Mouse (Mus musculus) liver, postnatal 0 days (tissue): Measurements from ENCODE around the gene Slit3. TPM values are rescaled to one million over a fixed set of nuclear protein-coding genes. Genes with fewer than 3 reads are reported as not detected.

Experiments
- ATAC-seq: fragments of 200-750 bp; cut with Nextera tagmentation; 2 replicates; pipeline ENCODE4 v1.8.0; 2017; ENCODE audit warnings: mild to moderate bottlenecking, moderate library complexity
- DNase-seq: peaks from one replicate; pipeline ENCODE4 v3.0.0-alpha.2; 2016
- H3K27ac ChIP-seq: fragments of 300-500 bp; sonication (generic); 2 replicates; pipeline ENCODE4 v1.5.1; 2014; ENCODE audit warnings: antibody characterized with exemption, moderate library complexity, mild to moderate bottlenecking, low read depth
- H3K27me3 ChIP-seq: fragments of 300-500 bp; sonication (generic); 2 replicates; pipeline ENCODE4 v1.6.1; 2014; ENCODE audit warnings: low read length, control low read depth, mixed read lengths; ENCODE audit not compliant: insufficient read depth
- H3K36me3 ChIP-seq: fragments of 300-500 bp; sonication (generic); replicated peaks from 2 replicates; pipeline ENCODE4 v1.6.1; 2014; ENCODE audit warnings: mild to moderate bottlenecking, control low read depth, low read length, moderate library complexity, mixed read lengths; ENCODE audit not compliant: insufficient read depth
- H3K4me1 ChIP-seq: fragments of 300-500 bp; sonication (generic); 2 replicates; pipeline ENCODE4 v1.6.1; 2014; ENCODE audit warnings: antibody characterized with exemption, mild to moderate bottlenecking, control low read depth; ENCODE audit not compliant: insufficient read depth
- H3K4me2 ChIP-seq: fragments of 300-500 bp; sonication (generic); 2 replicates; pipeline ENCODE4 v1.6.1; 2014; ENCODE audit warnings: low read depth, mild to moderate bottlenecking, low read length, moderate library complexity, mixed read lengths
- H3K4me3 ChIP-seq: fragments of 300-500 bp; sonication (generic); 2 replicates; pipeline ENCODE4 v1.5.1; 2014; ENCODE audit warnings: low read depth, low read length
- H3K9ac ChIP-seq: fragments of 300-500 bp; sonication (generic); replicated peaks from 2 replicates; pipeline ENCODE4 v1.6.1; 2014; ENCODE audit warnings: mild to moderate bottlenecking, moderate library complexity
- H3K9me3 ChIP-seq: fragments of 300-500 bp; sonication (generic); 2 replicates; pipeline ENCODE4 v1.6.1; 2016; ENCODE audit warnings: mild to moderate bottlenecking, control low read depth, low read length, mixed read lengths
- CTCF ChIP-seq: sonication (generic); IDR thresholded peaks from 2 replicates; pipeline ENCODE4 v1.5.1; 2016; ENCODE audit warnings: antibody characterized with exemption, low read depth
- EP300 ChIP-seq: IDR thresholded peaks from 2 replicates; pipeline ENCODE4 v1.6.1; 2016; ENCODE audit warnings: antibody characterized with exemption, low read depth, mild to moderate bottlenecking
- WGBS: fragments of 180-500 bp; shearing (Covaris S2); extraction: QIAGEN DNeasy Blood & Tissue Kit; methylation state at CpG from one replicate; pipeline ENCODE4 v1.1.7; 2014; ENCODE audit not compliant: insufficient replicate concordance; 5-methylcytosine and 5-hydroxymethylcytosine counted together
- polyA plus RNA-seq: library from polyadenylated mRNA; unstranded; fragments of >200 nt; fragmentation: Nextera tagmentation; extraction: Ambion mirVana; gene quantifications from 2 replicates; pipeline ENCODE4 v1.2.1, GENCODE M21; 2015

Slit3 gene
- polyA plus RNA-seq, 1 experiment from 2014 or later = 0.20 TPM

GRCm38 (mm10) chr11:35470853-35471252 lies 349.8 kb downstream of the Slit3 start:
- DNase-seq (no peak), ATAC-seq (no peak)
- H3K4me3 ChIP-seq = no peak overlapping the region
- TF ChIP-seq EP300 = no peak
- TF ChIP-seq CTCF = no peak
- WGBS = 62% methylated on average over 5 of the region's 5 CpGs
- no peaks in the 10 kb centered on the region for H3K27me3 ChIP-seq
- H3K36me3 ChIP-seq = no peaks in the 10 kb centered on the region
- no peak overlapping the region for H3K27ac ChIP-seq
- no peak overlapping the region for H3K9ac ChIP-seq
- H3K4me2 ChIP-seq = no peak overlapping the region
- no peaks in the 10 kb centered on the region for H3K9me3 ChIP-seq
- H3K4me1 ChIP-seq = peaks cover 5% of the 10 kb centered on the region; the same call in 1 of the 2 replicates

GRCm38 (mm10) chr11:35472842-35473616 lies 352.0 kb downstream of the Slit3 start:
- TF ChIP-seq EP300 (no peak), CTCF (no peak)
- no peaks in the 10 kb centered on the region for H3K27me3 ChIP-seq
- H3K36me3 ChIP-seq = no peaks in the 10 kb centered on the region
- no peak for DNase-seq
- no peaks in the 10 kb centered on the region for H3K9me3 ChIP-seq
- no peak overlapping the region for H3K27ac ChIP-seq
- no peak overlapping the region for H3K9ac ChIP-seq
- WGBS = 56% methylated on average over 11 of the region's 11 CpGs
- peak; percentile 91 for ATAC-seq
- H3K4me2 ChIP-seq = no peak overlapping the region
- peaks cover 5% of the 10 kb centered on the region; the same call in 1 of the 2 replicates for H3K4me1 ChIP-seq
- H3K4me3 ChIP-seq = no peak overlapping the region

- Histone ChIP-seq H3K9ac (no peak overlapping the region), H3K36me3 (no peaks in the 10 kb centered on the region), H3K4me3 (no peak overlapping the region), H3K4me2 (no peak overlapping the region), H3K9me3 (no peaks in the 10 kb centered on the region), H3K4me1 (peaks cover 5% of the 10 kb centered on the region; the same call in 1 of the 2 replicates), H3K27ac (no peak overlapping the region), H3K27me3 (no peaks in the 10 kb centered on the region)
- ATAC-seq = no peak
- no peak for DNase-seq
- no peak for TF ChIP-seq CTCF
- no peak for TF ChIP-seq EP300
- WGBS = 69% methylated on average over 5 of the region's 5 CpGs
Observed at GRCm38 (mm10) chr11:35473617-35473996, 352.6 kb downstream of the Slit3 start.

- H3K9ac ChIP-seq = no peak overlapping the region
- H3K27ac ChIP-seq = no peak overlapping the region
- no peak for TF ChIP-seq CTCF
- no peak for TF ChIP-seq EP300
- no peak for DNase-seq
- WGBS = 71% methylated on average over 8 of the region's 8 CpGs
- no peak overlapping the region for H3K4me2 ChIP-seq
- no peak overlapping the region for H3K4me3 ChIP-seq
- no peaks in the 10 kb centered on the region for H3K4me1 ChIP-seq
- no peaks in the 10 kb centered on the region for H3K9me3 ChIP-seq
- ATAC-seq = no peak
- no peaks in the 10 kb centered on the region for H3K36me3 ChIP-seq
- no peaks in the 10 kb centered on the region for H3K27me3 ChIP-seq
Observed at GRCm38 (mm10) chr11:35480146-35480545, 359.1 kb downstream of the Slit3 start.

- Histone ChIP-seq H3K27ac (no peak overlapping the region), H3K9ac (no peak overlapping the region), H3K4me3 (no peak overlapping the region), H3K9me3 (no peaks in the 10 kb centered on the region), H3K27me3 (no peaks in the 10 kb centered on the region), H3K36me3 (no peaks in the 10 kb centered on the region), H3K4me1 (no peaks in the 10 kb centered on the region), H3K4me2 (no peak overlapping the region)
- WGBS = 48% methylated on average over 9 of the region's 9 CpGs
- TF ChIP-seq CTCF (no peak), EP300 (0 out of 2 replicates have a peak, but pooled peaks have one; percentile 24)
- no peak for ATAC-seq
- no peak for DNase-seq
Observed at GRCm38 (mm10) chr11:35481611-35482363, 360.8 kb downstream of the Slit3 start.

- TF ChIP-seq CTCF (no peak), EP300 (no peak)
- no peaks in the 10 kb centered on the region for H3K9me3 ChIP-seq
- H3K4me2 ChIP-seq = no peak overlapping the region
- no peaks in the 10 kb centered on the region for H3K36me3 ChIP-seq
- H3K27ac ChIP-seq = no peak overlapping the region
- 77% methylated on average over 5 of the region's 5 CpGs for whole genome bisulfite sequencing
- H3K4me3 ChIP-seq = no peak overlapping the region
- ATAC-seq (no peak), DNase-seq (no peak)
- no peaks in the 10 kb centered on the region for H3K27me3 ChIP-seq
- H3K4me1 ChIP-seq = no peaks in the 10 kb centered on the region
- no peak overlapping the region for H3K9ac ChIP-seq
Observed at GRCm38 (mm10) chr11:35487966-35488365, 366.9 kb downstream of the Slit3 start.
